Mouse (Mus musculus): ENCODE results near the gene Ngb.

The Ngb gene

GRCm38 (mm10) chr12:87089701-87090100 lies 12.6 kb downstream of the Ngb start:
- DNase-seq = no peak

- DNase-seq = no peak
Observed at GRCm38 (mm10) chr12:87089255-87089654, 13.1 kb downstream of the Ngb start.

- DNase-seq = no peak
Observed at GRCm38 (mm10) chr12:87088331-87088730, 14.0 kb downstream of the Ngb start.

DNA sequence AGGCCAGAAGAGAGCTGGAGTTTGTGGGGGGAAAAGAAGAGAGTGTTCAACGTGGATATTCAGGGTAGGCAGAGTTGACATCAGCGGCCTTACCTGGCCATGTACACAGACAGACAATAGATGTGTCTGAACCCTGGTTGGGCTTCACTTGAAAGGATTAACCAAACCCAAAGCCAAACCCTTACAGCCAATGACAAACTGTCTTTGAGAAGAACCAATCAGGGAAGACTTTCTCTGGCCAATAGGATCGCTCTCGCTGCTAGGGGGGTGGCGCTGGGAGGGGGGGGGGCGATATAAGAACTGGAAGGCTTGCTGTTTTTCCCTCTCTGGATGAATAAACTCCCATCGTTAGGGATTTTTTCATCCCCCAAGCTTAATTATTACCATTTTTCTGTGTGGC lies 15.1 kb downstream of the Ngb start:
- DNase-seq = no peak

- DNase-seq = no peak
Observed at GRCm38 (mm10) chr12:87082797-87083196, 19.5 kb downstream of the Ngb start.

DNA sequence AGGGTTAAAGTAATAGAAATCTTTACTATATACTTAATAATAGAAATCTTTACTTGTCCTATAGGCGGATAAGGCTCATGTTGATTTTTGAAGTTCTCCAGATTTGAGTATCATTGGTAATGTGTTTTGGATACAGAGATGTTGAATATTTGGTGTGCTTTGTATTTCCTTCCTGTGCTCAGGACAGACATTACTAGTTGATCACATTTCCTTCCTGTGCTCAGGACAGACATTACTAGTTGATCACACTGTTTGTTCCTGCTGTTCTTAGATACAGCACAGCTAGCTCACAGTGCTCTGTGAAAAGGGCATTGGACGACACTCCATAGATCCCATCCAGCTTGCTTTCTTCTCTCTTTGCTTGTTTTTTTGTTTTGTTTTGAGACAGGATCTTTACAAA lies 25.7 kb downstream of the Ngb start:
- DNase-seq = no peak

DNA sequence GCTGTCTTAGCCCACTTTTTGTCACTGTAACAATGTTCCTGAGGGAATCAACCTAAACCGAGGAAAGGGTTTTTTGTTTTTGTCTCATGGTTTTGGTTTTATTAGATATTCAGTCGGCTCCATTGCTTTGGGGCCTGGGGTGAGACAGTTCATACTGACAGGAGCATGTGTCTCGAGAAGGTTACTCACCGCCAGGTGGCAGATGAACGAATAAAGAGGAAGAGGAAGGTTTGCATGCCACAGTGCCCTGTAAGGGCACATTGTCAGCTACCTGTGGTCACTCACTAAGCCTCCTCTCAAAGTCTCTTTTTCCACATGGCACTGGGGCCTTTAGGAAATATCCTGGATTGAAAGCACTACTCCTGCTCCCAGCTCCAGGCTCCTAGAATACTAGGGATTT lies 31.8 kb downstream of the Ngb start:
- no peak for DNase-seq

DNA sequence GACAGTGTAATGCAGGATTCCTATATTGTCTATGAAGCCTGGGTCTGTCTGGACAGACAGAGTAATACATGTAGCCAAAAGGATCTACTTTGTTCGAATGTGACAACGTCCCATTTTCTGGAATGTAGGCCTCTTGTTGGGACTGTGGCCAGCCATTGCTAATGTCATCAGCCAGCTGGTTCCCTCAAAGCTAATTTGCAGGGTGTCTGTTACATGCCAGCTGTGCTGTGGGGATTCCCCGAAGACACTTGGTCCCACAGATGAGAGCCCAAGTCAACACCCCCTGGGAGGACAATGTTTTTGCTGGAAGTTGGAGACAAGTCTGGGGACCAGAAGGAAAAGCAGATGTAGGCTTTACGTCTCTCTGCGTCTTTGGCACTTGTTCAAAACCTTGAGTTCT lies 35.9 kb downstream of the Ngb start:
- DNase-seq = no peak

DNA sequence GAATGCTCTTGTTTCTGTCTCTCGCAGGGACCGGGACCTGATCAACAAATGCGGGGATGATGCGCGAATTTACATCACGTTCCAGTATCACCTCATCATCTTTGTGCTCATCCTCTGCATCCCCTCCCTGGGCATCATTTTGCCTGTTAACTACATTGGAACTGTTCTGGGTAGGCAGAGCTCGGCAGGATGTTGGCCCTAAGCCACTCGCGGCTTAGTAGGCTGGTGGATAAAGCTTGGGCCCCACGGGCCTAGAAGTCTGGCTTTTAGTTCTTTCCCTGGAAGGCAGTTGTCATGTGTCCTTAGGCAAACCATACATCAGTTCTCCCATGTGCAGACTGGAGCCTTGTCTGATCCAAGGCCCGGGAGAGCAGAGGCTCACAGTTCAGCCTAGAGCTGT lies 36.9 kb downstream of the Ngb start:
- peak; percentile 54 for DNase-seq

GRCm38 (mm10) chr12:87057066-87057465 lies 45.3 kb downstream of the Ngb start:
- DNase-seq = no peak

DNA sequence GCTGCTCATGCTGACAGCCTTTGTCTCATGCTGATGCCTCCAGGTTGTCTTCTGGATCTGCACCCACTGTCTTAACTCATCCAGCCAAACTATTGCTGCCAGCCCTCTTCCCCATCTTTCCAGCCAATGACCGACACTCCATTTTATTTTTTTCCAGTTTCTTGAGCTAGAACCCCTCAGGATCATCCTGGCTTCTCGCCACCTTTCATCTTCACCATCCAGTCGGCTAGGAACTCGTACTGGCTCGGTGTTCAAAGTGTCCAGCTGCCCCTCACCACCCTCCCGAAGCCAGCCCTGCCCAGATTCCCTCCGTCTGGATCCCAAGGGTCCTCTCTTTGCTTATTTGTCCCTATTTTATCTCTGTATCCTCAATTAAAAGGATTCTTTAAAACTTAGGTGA lies 47.5 kb downstream of the Ngb start:
- DNase-seq = no peak

DNA sequence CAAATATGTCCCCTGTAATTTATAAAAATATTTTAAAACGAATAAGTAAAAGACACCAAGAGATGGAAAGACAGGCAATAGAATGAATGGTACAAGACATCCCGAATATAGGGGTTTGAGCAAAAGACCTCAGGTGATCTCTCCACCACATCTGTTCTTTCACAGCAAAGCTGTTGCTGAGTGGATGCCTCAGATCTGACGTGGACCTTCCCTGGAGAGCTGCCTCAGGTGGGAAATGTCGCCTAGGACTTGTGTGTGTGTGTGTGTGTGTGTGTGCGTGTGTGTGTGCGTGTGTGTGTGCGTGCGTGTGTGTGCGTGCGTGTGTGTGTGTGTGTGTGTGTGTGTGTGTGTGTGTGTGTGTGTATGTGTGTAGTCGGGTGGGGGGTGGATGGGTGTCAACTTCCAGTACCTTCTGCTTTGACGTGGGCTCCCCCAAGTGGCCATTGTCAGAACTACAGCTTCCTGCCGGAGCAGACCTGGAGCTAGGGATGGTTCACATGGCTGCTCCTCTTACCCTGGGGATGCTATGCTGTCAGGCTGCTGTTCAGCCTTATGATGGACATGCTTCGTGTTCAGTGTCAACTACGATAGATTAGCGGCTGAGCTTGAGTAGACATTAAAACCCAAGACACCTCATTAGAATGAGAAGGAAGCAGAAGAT lies 49.5 kb downstream of the Ngb start:
- DNase-seq = peak; percentile 87

GRCm38 (mm10) chr12:87047536-87047935 lies 54.8 kb downstream of the Ngb start:
- DNase-seq = no peak

All from cerebellum, adult 9-11 months (tissue).